In the genomic region with DNA sequence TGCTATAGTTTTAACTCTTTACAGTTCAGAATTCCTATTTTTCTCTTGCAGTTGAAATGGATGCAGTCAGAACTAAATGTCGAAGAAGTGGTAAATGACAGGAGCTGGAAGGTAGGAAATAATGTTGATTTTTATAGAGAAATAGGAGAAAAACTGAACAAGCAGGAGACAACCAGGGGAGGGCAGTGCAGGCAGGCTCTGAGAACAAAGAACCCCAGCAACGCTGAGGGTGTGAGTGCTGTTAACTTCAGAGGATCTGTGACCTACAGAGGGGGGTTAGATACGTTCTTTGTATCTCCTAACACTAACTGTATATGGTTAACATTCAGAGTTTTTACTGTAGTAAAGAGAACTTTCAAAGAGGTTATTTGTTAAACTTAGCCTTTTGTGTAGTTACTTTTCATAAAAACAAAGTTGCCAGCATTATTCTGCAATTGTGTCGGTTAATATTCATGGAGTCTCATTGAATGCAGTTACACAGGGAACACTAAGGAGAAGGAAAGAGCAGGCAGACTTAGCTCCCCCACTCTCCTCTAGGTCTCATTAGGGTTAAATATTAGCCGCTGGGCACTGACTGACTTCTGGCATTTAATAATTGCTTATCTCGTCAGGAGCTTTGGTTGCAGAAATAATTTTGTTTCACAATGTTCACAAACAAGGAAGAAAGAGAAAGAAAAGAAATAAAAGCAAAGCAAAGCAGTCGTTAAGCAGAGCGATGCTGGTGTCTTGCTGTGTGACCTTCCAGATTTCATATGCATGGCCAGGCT, we compare ENCODE assay signal across 14 mouse cellular contexts. TPM values are rescaled to one million over a fixed set of nuclear protein-coding genes. Genes with fewer than 3 reads are reported as not detected.
DNase-seq lines count a peak whose midpoint lies in the region; TF ChIP-seq lines count a peak whose summit lies in the region.
"Had no signal": no experiment of that assay in that cellular context is flagged by ENCODE, and none has a peak within 500 bp of the region (broad histone marks: within the 10 kb centered on the region; RNA-seq: fewer than 3 reads in every experiment).

No protein-coding gene starts in this region.

- H3K27ac ChIP-seq in kidney, adult 2 months (ENCODE audit: insufficient read depth, low read depth, low read length): peak overlapping the region; percentile 33; the same call in 1 of the 2 replicates
- H3K27ac ChIP-seq: midbrain, embryonic 12.5 days; neural tube, embryonic 12.5 days had no signal

- no peaks in the 10 kb centered on the region for H3K9me3 ChIP-seq in E14TG2a.4 (ENCODE audit: low read length)
- H3K9me3 ChIP-seq: midbrain, embryonic 12.5 days; neural tube, embryonic 12.5 days had no signal

- peaks cover 3% of the 10 kb centered on the region; the same call in 1 of the 2 replicates for H3K4me1 ChIP-seq in kidney, adult 2 months (ENCODE audit: control insufficient read depth, insufficient read depth, low read length)
- peaks cover 72% of the 10 kb centered on the region for H3K4me1 ChIP-seq in E14TG2a.4 (replicated peaks; ENCODE audit: low read depth, low read length)
- H3K4me1 ChIP-seq: midbrain, embryonic 12.5 days; neural tube, embryonic 12.5 days had no signal

- no peak for TF ChIP-seq POLR2A in kidney, adult 2 months (IDR thresholded peaks at IDR 0.05; ENCODE audit: low read depth, low read length)

- TF ChIP-seq CTCF in kidney, adult 2 months (conservative IDR thresholded peaks at IDR 0.05; ENCODE audit: insufficient read depth, insufficient read length, low read depth, low read length): peak; percentile 50
- no peak; the same call in 1 of the 2 replicates for TF ChIP-seq CTCF in E14TG2a.4 (conservative IDR thresholded peaks at IDR 0.05; ENCODE audit: low read length)

- peak; percentile 79 for DNase-seq in kidney, adult 2 months
- DNase-seq in kidney, postnatal 10 days: no peak
- DNase-seq in brain, adult 2 months (ENCODE audit: low read depth, low spot score): peak; percentile 19
- DNase-seq in kidney, postnatal 25 days: peak; percentile 27 to 53
- no peak for DNase-seq in urinary bladder, adult 18-20 months (ENCODE audit: low spot score in 2 of 2)
- no peak for DNase-seq in left cerebral cortex, adult 11 months (ENCODE audit: low spot score)
- DNase-seq: heart, postnatal 14 days; left cerebral cortex, postnatal 4 days; thymus, postnatal 36 days had no signal

- H3K27me3 ChIP-seq in kidney, adult 2 months (replicated peaks; ENCODE audit: control insufficient read depth, insufficient read depth, low read length): no peaks in the 10 kb centered on the region
- no peaks in the 10 kb centered on the region for H3K27me3 ChIP-seq in E14TG2a.4 (ENCODE audit: insufficient read depth, low read length)
- H3K27me3 ChIP-seq: midbrain, embryonic 12.5 days; neural tube, embryonic 12.5 days had no signal

- 40% methylated on average over 8 of the region's 8 CpGs for WGBS in kidney, adult 2 months

- no peaks in the 10 kb centered on the region for H3K36me3 ChIP-seq in kidney, adult 2 months (ENCODE audit: control insufficient read depth, insufficient read depth, low read length)
- peaks cover 81% of the 10 kb centered on the region for H3K36me3 ChIP-seq in E14TG2a.4 (ENCODE audit: insufficient read depth, low read length)

- H3K4me3 ChIP-seq in kidney, adult 2 months (ENCODE audit: insufficient read depth, low read depth, low read length): no peak overlapping the region
- 0 out of 2 replicates have a peak overlapping the region, but pooled peaks have one; percentile 26 for H3K4me3 ChIP-seq in E14TG2a.4 (replicated peaks; ENCODE audit: low read length)
- H3K4me3 ChIP-seq: erythroblast, embryonic 14.5 days; midbrain, embryonic 12.5 days; neural tube, embryonic 12.5 days had no signal

RNA-seq across cellular contexts. Expression of gene Ccdc58, which starts 18.5 kb away (rescaled TPM):
- 14.8 and 21.3 TPM in 2 replicates for polyA plus RNA-seq in kidney, adult 2 months (2012; rRNA removed)

RNA-seq across cellular contexts. Expression of gene Fam162a, which starts 18.6 kb away (rescaled TPM):
- polyA plus RNA-seq in kidney, adult 2 months (2012; rRNA removed): 68.9 and 94.6 TPM in 2 replicates

RNA-seq across cellular contexts. Expression of gene Csta1, which starts 41.0 kb away (rescaled TPM):
- polyA plus RNA-seq in kidney, adult 2 months (2012; rRNA removed): not detected in 2 replicates
- polyA plus RNA-seq: erythroblast, embryonic 14.5 days; large intestine, adult 2 months had no signal

RNA-seq across cellular contexts. Expression of gene Wdr5b, which starts 49.0 kb away (rescaled TPM):
- polyA plus RNA-seq in kidney, adult 2 months (2012; rRNA removed): 1.8 and 2.1 TPM in 2 replicates

Comparison
In these comparisons a context has a peak if more than half of its experiments do, and no peak if none do; other contexts are left out.
1. DNase-seq: peak in kidney, adult 2 months (single experiment), brain, adult 2 months (single experiment) and kidney, postnatal 25 days (2 of 2); none in kidney, postnatal 10 days (single experiment), urinary bladder, adult 18-20 months (0 of 2) and left cerebral cortex, adult 11 months (single experiment).